Mouse (Mus musculus): ENCODE data around the gene Ccdc78. TPM values are rescaled to one million over a fixed set of nuclear protein-coding genes. Genes with fewer than 3 reads are reported as not detected.

Gene Ccdc78
- total and polyA plus RNA-seq, 2 experiments from 2014 or later, result 0.10 to 1.2 TPM

DNA sequence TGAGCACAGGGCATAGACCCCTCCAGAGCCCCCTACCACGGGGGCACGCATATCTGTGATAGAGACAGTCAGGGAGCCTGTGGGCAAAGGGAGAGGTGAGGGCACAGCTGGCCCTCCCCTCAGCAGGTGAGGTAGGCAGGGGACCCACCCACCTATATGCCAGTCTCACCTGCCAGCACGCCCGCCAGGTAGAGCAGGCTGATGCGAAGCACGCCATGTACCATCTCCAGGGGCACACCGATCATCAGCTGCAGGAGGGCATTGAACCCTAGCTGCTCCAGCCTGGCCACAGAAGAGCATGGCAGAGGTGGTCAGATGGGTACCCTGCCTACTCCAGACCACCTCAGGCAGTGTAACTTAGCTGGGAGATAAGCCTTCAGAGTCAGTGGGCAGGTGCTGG, 48.9 kb downstream of the Ccdc78 start:
- Histone ChIP-seq H3K4me2 (ENCODE audit: low read depth, low read length) (peak overlapping the region; percentile 80), H3K4me1 (ENCODE audit: insufficient read depth, low read length) (peaks cover 44% of the 10 kb centered on the region), H3K9ac (replicated peaks; ENCODE audit: low read length) (no peak overlapping the region; the same call in 1 of the 2 replicates), H3K4me3 (ENCODE audit: low read length) (no peak overlapping the region), H3K27ac (no peak overlapping the region), H3K9me3 (ENCODE audit: low read length) (no peaks in the 10 kb centered on the region), H3K27me3 (ENCODE audit: insufficient read depth, low read length) (no peaks in the 10 kb centered on the region), H3K36me3 (ENCODE audit: insufficient read depth, low read length) (peaks cover 26% of the 10 kb centered on the region)
- no peak for DNase-seq (ENCODE audit: low spot score)
- ATAC-seq, result no peak
- no peak for TF ChIP-seq CTCF (IDR thresholded peaks at IDR 0.05; ENCODE audit: low read depth)
- WGBS, result 91% methylated on average over 7 of the region's 7 CpGs

DNA sequence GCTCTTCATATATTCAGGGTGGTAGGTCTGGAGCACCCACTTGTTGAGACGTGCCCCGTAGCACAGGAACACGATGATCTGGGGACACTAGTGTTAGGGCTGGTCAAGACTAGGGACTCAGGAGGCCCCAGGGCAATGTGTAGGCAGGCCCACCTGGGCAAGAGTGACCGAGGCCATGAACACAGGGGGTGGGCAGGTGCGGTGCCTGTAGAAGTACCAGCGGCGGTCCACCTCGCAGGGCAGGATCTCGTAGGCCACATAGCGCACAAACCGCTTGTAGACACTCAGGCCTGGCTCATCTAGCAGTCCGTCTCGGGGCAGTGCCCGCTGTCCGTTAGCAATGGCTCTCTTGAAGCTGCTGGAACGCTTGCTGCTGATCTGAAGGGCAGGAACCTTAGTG, 49.4 kb downstream of the Ccdc78 start:
- H3K9ac ChIP-seq (replicated peaks; ENCODE audit: low read length), result peak overlapping the region; percentile 72
- no peak for ATAC-seq

DNA sequence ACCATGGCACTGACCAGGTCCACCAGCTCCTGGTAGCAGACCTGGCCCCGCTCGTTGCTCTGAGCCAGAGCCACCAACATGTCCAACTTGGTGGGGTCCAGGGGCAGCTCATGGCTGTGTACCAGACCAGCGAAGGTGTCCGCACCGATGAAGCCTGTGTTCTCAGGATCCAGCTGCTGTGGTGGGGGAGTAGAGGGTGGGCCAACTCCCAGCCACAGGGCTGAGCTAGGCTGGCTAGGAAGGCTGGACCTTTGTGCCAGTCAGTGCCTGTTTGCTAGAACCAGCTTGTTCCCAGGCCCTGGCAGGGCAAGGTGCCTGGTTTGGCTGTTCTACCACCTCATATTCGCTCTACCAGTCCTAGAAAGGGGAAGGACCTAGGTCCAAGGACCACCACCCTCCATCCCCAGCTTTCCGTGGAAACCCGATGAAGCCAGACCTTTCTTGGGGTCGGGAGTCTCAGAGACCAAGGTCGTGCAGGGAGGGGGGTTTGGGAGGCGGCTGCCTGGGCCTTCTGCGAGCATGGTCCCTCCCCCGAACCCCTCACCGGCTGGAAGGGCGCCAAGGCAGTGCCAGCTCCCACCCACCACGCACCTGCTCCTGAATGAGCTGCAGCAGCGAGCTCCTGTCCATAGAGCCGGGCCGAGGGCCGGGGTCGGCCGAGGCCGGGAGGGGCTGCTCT, 50.2 kb downstream of the Ccdc78 start:
- no peaks in the 10 kb centered on the region for H3K27me3 ChIP-seq (ENCODE audit: insufficient read depth, low read length)
- peak overlapping the region; percentile 80 for H3K4me2 ChIP-seq (ENCODE audit: low read depth, low read length)
- peak overlapping the region; percentile 47 for H3K4me3 ChIP-seq (ENCODE audit: low read length)
- no peaks in the 10 kb centered on the region for H3K9me3 ChIP-seq (ENCODE audit: low read length)
- no peak for TF ChIP-seq CTCF (IDR thresholded peaks at IDR 0.05; ENCODE audit: low read depth)
- DNase-seq (ENCODE audit: low spot score) (peak; percentile 31), ATAC-seq (no peak)
- H3K9ac ChIP-seq (replicated peaks; ENCODE audit: low read length), result peak overlapping the region; percentile 72
- H3K36me3 ChIP-seq (ENCODE audit: insufficient read depth, low read length), result peaks cover 28% of the 10 kb centered on the region
- 18% methylated on average over 23 of the region's 23 CpGs for WGBS
- peak overlapping the region; percentile 89 for H3K27ac ChIP-seq
- peaks cover 44% of the 10 kb centered on the region for H3K4me1 ChIP-seq (ENCODE audit: insufficient read depth, low read length)

More for the DNA sequence above, 49.4 kb downstream of the Ccdc78 start:
- Histone ChIP-seq H3K27me3 (ENCODE audit: insufficient read depth, low read length) (no peaks in the 10 kb centered on the region), H3K36me3 (ENCODE audit: insufficient read depth, low read length) (peaks cover 26% of the 10 kb centered on the region), H3K4me1 (ENCODE audit: insufficient read depth, low read length) (peaks cover 44% of the 10 kb centered on the region), H3K4me3 (ENCODE audit: low read length) (no peak overlapping the region), H3K27ac (peak overlapping the region; percentile 89), H3K9me3 (ENCODE audit: low read length) (no peaks in the 10 kb centered on the region), H3K4me2 (ENCODE audit: low read depth, low read length) (peak overlapping the region; percentile 80)
- WGBS, result 91% methylated on average over 16 of the region's 16 CpGs
- no peak for TF ChIP-seq CTCF (IDR thresholded peaks at IDR 0.05; ENCODE audit: low read depth)
- no peak for DNase-seq (ENCODE audit: low spot score)

DNA sequence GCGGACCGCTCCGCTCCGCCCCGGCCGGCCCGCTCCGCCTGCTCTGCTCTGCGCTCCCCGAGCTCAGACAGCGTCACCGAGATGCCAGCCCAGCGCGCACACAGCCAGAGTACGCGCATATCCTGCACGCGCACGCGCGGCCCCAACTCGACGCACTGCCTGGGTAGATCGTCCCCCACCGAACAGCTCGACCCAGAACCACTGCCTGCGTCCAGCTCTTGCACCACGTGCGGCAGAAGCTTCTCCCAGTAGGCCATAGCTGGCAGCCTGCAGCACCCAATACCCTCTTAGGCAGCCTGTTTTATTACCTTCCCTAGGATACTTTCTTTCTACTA, 50.7 kb downstream of the Ccdc78 start, which contains the start of gene Rhbdl1:
Gene Rhbdl1 (minus strand): TSS at position 220 of the 335 bp plus-strand sequence.
- Histone ChIP-seq H3K36me3 (ENCODE audit: insufficient read depth, low read length) (peaks cover 33% of the 10 kb centered on the region), H3K9me3 (ENCODE audit: low read length) (no peaks in the 10 kb centered on the region), H3K9ac (replicated peaks; ENCODE audit: low read length) (peak within 1 kb of the TSS; percentile 72), H3K4me3 (ENCODE audit: low read length) (peak within 1 kb of the TSS; percentile 47), H3K27me3 (ENCODE audit: insufficient read depth, low read length) (no peaks in the 10 kb centered on the region), H3K27ac (peak within 1 kb of the TSS; percentile 89), H3K4me1 (ENCODE audit: insufficient read depth, low read length) (peaks cover 39% of the 10 kb centered on the region), H3K4me2 (ENCODE audit: low read depth, low read length) (peak within 1 kb of the TSS; percentile 80)
- DNase-seq (ENCODE audit: low spot score) (peak; percentile 91), ATAC-seq (peak; percentile 48)
- 7% methylated on average over 28 of the region's 29 CpGs for WGBS
- TF ChIP-seq CTCF (IDR thresholded peaks at IDR 0.05; ENCODE audit: low read depth), result no peak

DNA sequence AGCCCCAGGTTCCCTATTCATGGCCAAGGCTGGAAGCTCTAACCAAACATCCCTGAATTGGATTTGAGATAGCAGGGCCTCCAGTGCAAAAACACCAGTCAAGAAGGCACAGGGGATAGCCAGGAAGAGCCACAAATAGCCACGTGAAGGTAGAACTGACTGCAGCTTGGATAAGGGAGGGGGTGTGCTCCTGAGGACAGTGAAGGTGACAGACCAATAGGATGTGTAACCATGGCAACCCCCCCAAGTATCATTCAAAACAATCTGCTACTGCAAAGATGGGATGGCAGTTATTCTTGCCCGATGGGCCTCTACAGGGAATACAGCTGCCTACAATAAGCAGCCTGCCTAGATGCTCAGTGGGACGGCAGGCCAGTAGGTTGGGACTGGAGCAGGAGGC, 51.2 kb downstream of the Ccdc78 start:
- DNase-seq (ENCODE audit: low spot score) (peak; percentile 54), ATAC-seq (no peak)
- peak overlapping the region; percentile 80 for H3K4me2 ChIP-seq (ENCODE audit: low read depth, low read length)
- H3K9ac ChIP-seq (replicated peaks; ENCODE audit: low read length), result peak overlapping the region; percentile 72; the same call in 1 of the 2 replicates
- peak overlapping the region; percentile 89 for H3K27ac ChIP-seq
- H3K4me3 ChIP-seq (ENCODE audit: low read length), result no peak overlapping the region
- TF ChIP-seq CTCF (IDR thresholded peaks at IDR 0.05; ENCODE audit: low read depth), result no peak
- H3K27me3 ChIP-seq (ENCODE audit: insufficient read depth, low read length), result no peaks in the 10 kb centered on the region
- peaks cover 37% of the 10 kb centered on the region for H3K36me3 ChIP-seq (ENCODE audit: insufficient read depth, low read length)
- peaks cover 38% of the 10 kb centered on the region for H3K4me1 ChIP-seq (ENCODE audit: insufficient read depth, low read length)
- H3K9me3 ChIP-seq (ENCODE audit: low read length), result no peaks in the 10 kb centered on the region
- 18% methylated on average over 3 of the region's 3 CpGs for WGBS

- no peaks in the 10 kb centered on the region for H3K27me3 ChIP-seq (ENCODE audit: insufficient read depth, low read length)
- DNase-seq (ENCODE audit: low spot score), result no peak
- H3K27ac ChIP-seq, result no peak overlapping the region
- WGBS, result 85% methylated on average over 4 of the region's 4 CpGs
- no peak for ATAC-seq
- TF ChIP-seq CTCF (IDR thresholded peaks at IDR 0.05; ENCODE audit: low read depth), result no peak
- no peaks in the 10 kb centered on the region for H3K9me3 ChIP-seq (ENCODE audit: low read length)
- no peak overlapping the region for H3K9ac ChIP-seq (replicated peaks; ENCODE audit: low read length)
- H3K4me2 ChIP-seq (ENCODE audit: low read depth, low read length), result no peak overlapping the region
- peaks cover 37% of the 10 kb centered on the region for H3K36me3 ChIP-seq (ENCODE audit: insufficient read depth, low read length)
- no peak overlapping the region for H3K4me3 ChIP-seq (ENCODE audit: low read length)
- H3K4me1 ChIP-seq (ENCODE audit: insufficient read depth, low read length), result peaks cover 43% of the 10 kb centered on the region
Observed at GRCm38 (mm10) chr17:25838904-25839303, 52.5 kb downstream of the Ccdc78 start.
